Mouse (Mus musculus): ENCODE measurements around the gene Ptgfrn.

Gene Ptgfrn

DNA sequence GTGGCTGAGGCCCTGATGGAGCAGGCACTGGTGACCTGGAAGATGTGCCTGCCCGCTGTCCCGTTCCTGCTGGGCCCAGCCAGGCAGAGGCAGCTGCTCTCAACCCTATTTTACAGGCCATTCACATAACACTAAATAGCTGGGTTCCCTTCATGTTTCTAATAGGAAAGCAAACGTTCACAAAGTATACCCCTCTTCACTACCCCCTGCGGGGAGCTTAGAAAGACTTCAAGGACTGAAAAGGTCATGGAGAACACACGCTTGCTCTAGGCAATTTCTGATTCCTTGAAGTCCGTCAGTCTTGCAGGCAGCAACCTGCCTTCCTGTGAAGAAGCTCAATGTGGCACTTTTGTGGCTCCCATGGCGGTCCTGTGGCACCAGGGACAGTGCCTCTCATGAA lies 68.1 kb downstream of the Ptgfrn start:
- H3K4me3 ChIP-seq (replicated peaks; ENCODE audit: low read length), result no peak overlapping the region
- no peaks in the 10 kb centered on the region for H3K27me3 ChIP-seq (ENCODE audit: insufficient read depth, low read length)
- H3K4me1 ChIP-seq (replicated peaks; ENCODE audit: low read depth, low read length), result peaks cover 66% of the 10 kb centered on the region
- peaks cover 54% of the 10 kb centered on the region for H3K36me3 ChIP-seq (ENCODE audit: insufficient read depth, low read length)
- H3K9me3 ChIP-seq (ENCODE audit: low read length), result no peaks in the 10 kb centered on the region
- no peak for TF ChIP-seq NANOG (IDR thresholded peaks at IDR 0.05; ENCODE audit: borderline replicate concordance, low read length)
- TF ChIP-seq POU5F1 (IDR thresholded peaks at IDR 0.05; ENCODE audit: borderline replicate concordance, low read length), result no peak
- TF ChIP-seq CTCF (conservative IDR thresholded peaks at IDR 0.05; ENCODE audit: low read length), result no peak

DNA sequence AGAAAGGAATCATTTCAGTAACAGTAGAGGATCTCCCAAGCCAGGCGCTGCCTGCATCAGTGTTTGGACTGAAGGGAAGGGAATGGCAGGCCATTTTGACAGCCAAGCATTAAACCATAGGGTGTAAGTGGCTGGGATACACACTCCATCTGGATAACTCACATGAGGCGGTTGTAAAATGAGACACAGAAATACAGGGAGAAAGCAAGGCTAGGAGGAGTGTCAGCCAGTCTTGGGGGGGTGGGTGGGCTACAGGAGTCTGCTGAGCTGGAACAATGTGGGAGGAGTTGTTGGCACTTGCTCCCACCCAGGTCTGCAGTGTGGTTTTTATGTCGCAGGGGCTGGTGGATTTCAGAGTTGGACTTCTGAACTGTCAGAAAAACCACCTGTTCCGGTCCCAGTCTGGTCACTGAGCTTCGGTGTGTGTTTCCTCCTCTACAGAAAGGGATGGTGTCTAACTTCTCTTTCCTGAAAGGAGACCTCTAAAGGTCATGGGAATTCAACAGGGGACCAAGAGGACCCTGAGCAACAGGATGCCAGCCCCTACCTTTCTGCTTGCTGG lies 72.0 kb downstream of the Ptgfrn start:
- H3K4me1 ChIP-seq (replicated peaks; ENCODE audit: low read depth, low read length), result peaks cover 52% of the 10 kb centered on the region
- H3K36me3 ChIP-seq (ENCODE audit: insufficient read depth, low read length), result peaks cover 20% of the 10 kb centered on the region
- H3K4me3 ChIP-seq (replicated peaks; ENCODE audit: low read length), result no peak overlapping the region
- no peaks in the 10 kb centered on the region for H3K9me3 ChIP-seq (ENCODE audit: low read length)
- TF ChIP-seq POU5F1 (IDR thresholded peaks at IDR 0.05; ENCODE audit: borderline replicate concordance, low read length) (no peak), CTCF (conservative IDR thresholded peaks at IDR 0.05; ENCODE audit: low read length) (no peak), NANOG (IDR thresholded peaks at IDR 0.05; ENCODE audit: borderline replicate concordance, low read length) (no peak)
- no peaks in the 10 kb centered on the region for H3K27me3 ChIP-seq (ENCODE audit: insufficient read depth, low read length)

DNA sequence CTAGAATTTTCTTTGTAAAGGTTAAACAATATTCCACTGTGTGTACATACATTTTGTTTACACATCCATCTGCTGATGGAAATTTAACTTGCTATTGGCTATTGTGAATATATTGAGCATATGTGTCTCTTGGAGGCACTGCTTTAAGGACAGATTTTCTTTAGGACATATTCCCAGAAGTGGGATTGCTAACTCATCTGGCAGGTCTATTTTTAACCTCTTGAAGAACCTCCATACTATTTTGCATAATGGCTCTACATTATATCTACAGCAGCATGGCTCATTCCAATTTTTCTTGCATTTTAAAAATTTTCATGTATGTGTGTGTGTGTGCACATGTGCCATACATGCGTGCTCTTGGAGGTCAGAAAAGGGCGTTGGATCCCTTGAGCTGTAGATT lies 74.1 kb downstream of the Ptgfrn start:
- Histone ChIP-seq H3K4me3 (replicated peaks; ENCODE audit: low read length) (no peak overlapping the region), H3K27me3 (ENCODE audit: insufficient read depth, low read length) (no peaks in the 10 kb centered on the region), H3K4me1 (replicated peaks; ENCODE audit: low read depth, low read length) (peaks cover 51% of the 10 kb centered on the region), H3K9me3 (ENCODE audit: low read length) (no peaks in the 10 kb centered on the region), H3K36me3 (ENCODE audit: insufficient read depth, low read length) (peaks cover 15% of the 10 kb centered on the region)
- TF ChIP-seq CTCF (conservative IDR thresholded peaks at IDR 0.05; ENCODE audit: low read length) (no peak), POU5F1 (IDR thresholded peaks at IDR 0.05; ENCODE audit: borderline replicate concordance, low read length) (no peak), NANOG (IDR thresholded peaks at IDR 0.05; ENCODE audit: borderline replicate concordance, low read length) (no peak)

DNA sequence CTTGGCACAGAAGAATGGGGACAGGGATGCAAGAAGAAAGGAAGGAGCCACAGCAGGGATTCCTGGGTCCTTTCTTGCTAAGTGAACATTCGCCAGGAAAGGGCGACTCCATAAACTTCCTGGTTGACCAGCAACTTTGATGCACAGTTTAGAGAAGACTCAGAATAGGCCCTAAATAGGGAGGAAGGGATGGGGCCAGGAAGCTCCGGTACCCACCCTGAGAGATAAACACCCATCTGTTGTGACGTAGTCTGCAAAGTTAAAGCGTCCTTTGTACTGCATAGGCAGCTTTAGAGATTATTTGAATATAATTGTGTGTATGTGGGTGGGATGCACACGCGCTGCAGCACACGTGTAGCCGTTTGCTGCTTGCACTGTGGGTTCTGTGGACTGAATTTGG lies 75.6 kb downstream of the Ptgfrn start:
- Histone ChIP-seq H3K36me3 (ENCODE audit: insufficient read depth, low read length) (no peaks in the 10 kb centered on the region), H3K4me3 (replicated peaks; ENCODE audit: low read length) (no peak overlapping the region), H3K9me3 (ENCODE audit: low read length) (no peaks in the 10 kb centered on the region), H3K4me1 (replicated peaks; ENCODE audit: low read depth, low read length) (peaks cover 45% of the 10 kb centered on the region), H3K27me3 (ENCODE audit: insufficient read depth, low read length) (no peaks in the 10 kb centered on the region)
- TF ChIP-seq NANOG (IDR thresholded peaks at IDR 0.05; ENCODE audit: borderline replicate concordance, low read length), result no peak
- no peak for TF ChIP-seq POU5F1 (IDR thresholded peaks at IDR 0.05; ENCODE audit: borderline replicate concordance, low read length)
- no peak for TF ChIP-seq CTCF (conservative IDR thresholded peaks at IDR 0.05; ENCODE audit: low read length)

DNA sequence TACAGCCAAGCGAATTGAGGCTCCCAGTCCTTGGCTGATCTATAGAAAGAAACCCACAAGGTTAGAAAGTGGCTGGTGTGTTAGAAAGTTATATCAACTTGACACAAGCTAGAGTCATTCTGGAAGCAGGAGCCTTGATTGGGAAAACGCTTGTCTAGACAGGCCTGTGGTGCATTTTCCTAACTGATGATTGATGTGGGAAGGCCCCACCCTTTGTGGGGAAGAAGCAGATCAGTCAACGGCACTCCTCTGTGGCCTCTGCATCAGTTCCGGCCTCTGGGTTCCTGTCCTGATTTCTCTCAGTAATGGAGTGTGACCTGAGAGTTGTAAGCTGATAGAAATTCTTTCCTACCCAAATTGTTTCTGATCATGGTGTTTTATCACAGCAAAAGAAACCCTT lies 76.4 kb downstream of the Ptgfrn start:
- Histone ChIP-seq H3K27me3 (ENCODE audit: insufficient read depth, low read length) (no peaks in the 10 kb centered on the region), H3K4me3 (replicated peaks; ENCODE audit: low read length) (no peak overlapping the region), H3K9me3 (ENCODE audit: low read length) (no peaks in the 10 kb centered on the region), H3K4me1 (replicated peaks; ENCODE audit: low read depth, low read length) (peaks cover 45% of the 10 kb centered on the region), H3K36me3 (ENCODE audit: insufficient read depth, low read length) (no peaks in the 10 kb centered on the region)
- TF ChIP-seq NANOG (IDR thresholded peaks at IDR 0.05; ENCODE audit: borderline replicate concordance, low read length), result no peak
- TF ChIP-seq POU5F1 (IDR thresholded peaks at IDR 0.05; ENCODE audit: borderline replicate concordance, low read length), result no peak
- no peak for TF ChIP-seq CTCF (conservative IDR thresholded peaks at IDR 0.05; ENCODE audit: low read length)

DNA sequence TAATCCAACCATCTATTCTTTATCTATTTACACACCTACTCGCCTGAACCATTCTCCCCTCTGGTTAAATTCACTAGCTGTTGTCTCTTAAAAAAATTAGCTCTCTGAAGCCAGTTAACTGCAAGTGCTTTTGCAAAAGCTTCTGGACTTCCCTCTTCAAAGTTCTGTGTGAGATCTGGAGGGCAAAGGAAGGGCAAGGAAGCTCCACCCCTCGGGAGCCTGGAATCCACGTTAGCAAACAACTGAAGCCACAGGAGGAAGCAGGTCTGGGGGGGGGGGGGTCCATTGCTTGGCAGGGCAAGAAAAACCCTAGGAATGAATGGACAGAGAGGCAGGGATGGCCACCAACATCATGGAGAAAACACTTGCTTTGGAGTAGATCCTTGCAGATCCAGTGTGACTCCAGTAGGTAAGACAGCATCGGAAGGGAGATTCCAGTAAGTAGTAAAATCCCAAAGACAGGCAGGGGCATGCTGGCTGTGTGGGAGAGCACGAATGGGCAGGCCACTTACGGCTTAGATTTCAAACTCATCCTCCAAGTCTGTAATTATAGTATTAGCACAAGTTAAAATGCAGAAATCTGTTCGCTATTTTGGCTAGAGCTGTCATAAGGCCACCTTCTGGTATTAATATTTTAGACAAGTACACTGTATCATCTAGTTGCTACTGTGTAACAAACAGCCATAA lies 78.5 kb downstream of the Ptgfrn start:
- Histone ChIP-seq H3K4me1 (replicated peaks; ENCODE audit: low read depth, low read length) (peaks cover 39% of the 10 kb centered on the region), H3K27me3 (ENCODE audit: insufficient read depth, low read length) (no peaks in the 10 kb centered on the region), H3K9me3 (ENCODE audit: low read length) (no peaks in the 10 kb centered on the region), H3K4me3 (replicated peaks; ENCODE audit: low read length) (peak overlapping the region; percentile 10; the same call in 1 of the 2 replicates), H3K36me3 (ENCODE audit: insufficient read depth, low read length) (no peaks in the 10 kb centered on the region)
- TF ChIP-seq NANOG (IDR thresholded peaks at IDR 0.05; ENCODE audit: borderline replicate concordance, low read length) (no peak), POU5F1 (IDR thresholded peaks at IDR 0.05; ENCODE audit: borderline replicate concordance, low read length) (no peak), CTCF (conservative IDR thresholded peaks at IDR 0.05; ENCODE audit: low read length) (no peak)

DNA sequence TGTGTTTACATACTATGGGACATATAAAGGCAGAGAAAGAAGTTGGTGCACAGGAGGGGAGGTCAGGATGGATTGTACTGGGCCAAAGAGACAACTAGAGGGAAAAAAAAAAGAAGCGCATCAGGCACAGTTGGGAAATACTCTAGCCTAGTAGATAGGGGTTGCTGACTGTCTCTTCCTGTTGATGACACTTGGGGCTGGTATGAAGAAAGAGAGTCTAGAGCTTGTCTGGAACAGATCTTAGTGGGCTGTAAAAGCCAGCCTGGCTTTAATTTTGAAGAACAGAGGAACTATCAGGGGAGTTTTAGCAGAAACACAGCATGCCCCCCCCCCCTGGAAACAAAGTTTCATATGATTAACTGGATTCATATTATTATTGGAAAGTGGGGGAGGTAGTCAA lies 79.4 kb downstream of the Ptgfrn start:
- Histone ChIP-seq H3K4me1 (replicated peaks; ENCODE audit: low read depth, low read length) (peaks cover 39% of the 10 kb centered on the region), H3K36me3 (ENCODE audit: insufficient read depth, low read length) (no peaks in the 10 kb centered on the region), H3K27me3 (ENCODE audit: insufficient read depth, low read length) (no peaks in the 10 kb centered on the region), H3K9me3 (ENCODE audit: low read length) (no peaks in the 10 kb centered on the region), H3K4me3 (replicated peaks; ENCODE audit: low read length) (no peak overlapping the region)
- TF ChIP-seq NANOG (IDR thresholded peaks at IDR 0.05; ENCODE audit: borderline replicate concordance, low read length) (no peak), CTCF (conservative IDR thresholded peaks at IDR 0.05; ENCODE audit: low read length) (no peak), POU5F1 (IDR thresholded peaks at IDR 0.05; ENCODE audit: borderline replicate concordance, low read length) (no peak)

DNA sequence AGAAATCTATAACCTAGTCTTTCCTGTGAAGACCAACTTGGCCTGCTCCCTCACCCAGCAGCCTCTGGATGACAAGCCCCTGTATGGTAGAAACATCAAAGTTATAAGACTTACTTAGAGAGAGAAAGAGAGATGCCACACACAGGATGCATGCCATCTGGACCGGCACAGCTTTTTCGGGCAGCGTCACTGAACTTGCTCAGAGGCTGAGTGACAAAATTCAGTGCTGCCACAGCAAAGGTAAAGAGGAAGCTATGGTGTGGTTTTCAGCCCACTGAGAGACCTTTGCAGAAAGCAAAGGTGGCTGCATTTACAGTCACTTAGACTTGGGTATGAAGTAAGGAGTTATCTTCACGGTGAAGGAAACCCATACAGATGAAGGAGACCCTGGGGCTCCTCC lies 80.7 kb downstream of the Ptgfrn start, which contains the start of gene Cd101:
TSS of gene Cd101 (minus strand) at position 218 of the 400 bp plus-strand sequence.
- Histone ChIP-seq H3K36me3 (ENCODE audit: insufficient read depth, low read length) (no peaks in the 10 kb centered on the region), H3K4me3 (replicated peaks; ENCODE audit: low read length) (no peak within 1 kb of the TSS), H3K27me3 (ENCODE audit: insufficient read depth, low read length) (0 out of 2 replicates have a peak, but pooled peaks cover 2% of the 10 kb centered on the region), H3K9me3 (ENCODE audit: low read length) (no peaks in the 10 kb centered on the region), H3K4me1 (replicated peaks; ENCODE audit: low read depth, low read length) (peaks cover 34% of the 10 kb centered on the region)
- no peak for TF ChIP-seq POU5F1 (IDR thresholded peaks at IDR 0.05; ENCODE audit: borderline replicate concordance, low read length)
- TF ChIP-seq NANOG (IDR thresholded peaks at IDR 0.05; ENCODE audit: borderline replicate concordance, low read length), result no peak
- TF ChIP-seq CTCF (conservative IDR thresholded peaks at IDR 0.05; ENCODE audit: low read length), result no peak

Measured in E14TG2a.4 (cell line).